Mouse (Mus musculus): ENCODE results near the gene Acoxl. TPM values are rescaled to one million over a fixed set of nuclear protein-coding genes. Genes with fewer than 3 reads are reported as not detected.

Gene Acoxl
- total RNA-seq (2021) (not detected), polyA plus RNA-seq (2012; rRNA removed) (0.14 TPM in 1 of 2 replicates, not detected in the other)
- long read RNA-seq: 0 reads

DNA sequence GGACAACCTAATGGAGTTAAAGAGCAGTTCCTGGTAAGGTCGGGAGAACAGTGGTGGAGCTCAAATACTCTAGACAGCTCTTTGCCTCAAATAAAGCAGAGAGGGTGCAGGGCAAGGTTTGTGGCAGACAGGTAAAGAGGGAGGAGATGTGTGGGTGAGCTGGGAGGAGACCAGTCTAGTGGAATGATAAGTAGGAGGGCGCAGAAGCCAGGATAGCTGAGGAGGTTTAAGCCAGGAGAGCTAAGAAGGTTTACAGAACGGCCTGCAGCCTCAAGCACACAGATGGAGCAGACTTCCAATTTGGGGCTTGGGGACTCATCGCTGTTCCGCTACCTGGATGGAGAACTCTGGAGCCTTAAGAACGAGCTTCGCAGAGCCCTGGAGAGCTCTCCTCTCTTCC lies at the start of gene Acoxl:
Gene Acoxl (plus strand): TSS at position 301 of the 400 bp plus-strand sequence.
- 57% methylated on average over 7 of the region's 7 CpGs for WGBS
- Histone ChIP-seq H3K27me3 (ENCODE audit: control insufficient read depth, insufficient read depth, low read length) (peaks cover 3% of the 10 kb centered on the region; the same call in 1 of the 2 replicates), H3K79me2 (replicated peaks; ENCODE audit: control insufficient read depth, insufficient read depth, low read length) (no peaks in the 10 kb centered on the region), H3K27ac (no peak within 1 kb of the TSS), H3K36me3 (ENCODE audit: control insufficient read depth, insufficient read depth, low read length) (no peaks in the 10 kb centered on the region), H3K9ac (ENCODE audit: low read depth, low read length) (no peak within 1 kb of the TSS), H3K4me3 (no peak within 1 kb of the TSS), H3K4me1 (ENCODE audit: control insufficient read depth, insufficient read depth, low read length) (no peaks in the 10 kb centered on the region; the same call in 1 of the 2 replicates)
- DNase-seq: no peak
- intact Hi-C loops (cut with DNase I): no loop called here
- no peak for TF ChIP-seq CTCF (IDR thresholded peaks at IDR 0.05)
- no peak for TF ChIP-seq EP300 (IDR thresholded peaks at IDR 0.05; ENCODE audit: insufficient read depth, low read depth, low read length)
- TF ChIP-seq POLR2A (IDR thresholded peaks at IDR 0.05; ENCODE audit: insufficient read depth, low read depth, low read length): no peak

DNA sequence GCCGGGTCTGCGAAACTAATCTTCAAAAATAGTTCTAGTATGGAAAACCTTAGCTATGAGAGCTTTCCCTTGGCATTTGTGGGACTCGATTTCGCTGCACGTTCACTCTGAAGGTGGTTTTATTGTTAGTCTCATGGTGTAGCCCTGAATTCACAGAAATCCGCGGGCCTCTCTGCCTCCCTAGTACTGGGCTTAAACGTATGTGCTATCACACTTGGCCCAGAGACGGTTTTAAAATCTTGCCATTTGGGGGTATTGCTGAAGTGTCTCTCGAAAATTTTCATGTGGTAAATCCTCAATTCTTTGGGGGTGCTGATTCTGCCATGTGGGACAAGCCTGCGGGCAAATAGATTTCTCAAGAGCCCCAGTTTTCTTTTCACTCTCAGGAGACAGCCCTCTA lies 49.5 kb upstream of the Acoxl start:
- TF ChIP-seq EP300 (IDR thresholded peaks at IDR 0.05; ENCODE audit: insufficient read depth, low read depth, low read length) (no peak), POLR2A (IDR thresholded peaks at IDR 0.05; ENCODE audit: insufficient read depth, low read depth, low read length) (no peak), CTCF (IDR thresholded peaks at IDR 0.05) (no peak)
- H3K4me3 ChIP-seq: peak overlapping the region; percentile 65
- peak overlapping the region; percentile 92 for H3K9ac ChIP-seq (ENCODE audit: low read depth, low read length)
- H3K27ac ChIP-seq: peak overlapping the region; percentile 63
- peaks cover 4% of the 10 kb centered on the region for H3K36me3 ChIP-seq (ENCODE audit: control insufficient read depth, insufficient read depth, low read length)
- no peaks in the 10 kb centered on the region for H3K79me2 ChIP-seq (replicated peaks; ENCODE audit: control insufficient read depth, insufficient read depth, low read length)
- DNase-seq: no peak
- no peaks in the 10 kb centered on the region for H3K27me3 ChIP-seq (ENCODE audit: control insufficient read depth, insufficient read depth, low read length)
- 6% methylated on average over 11 of the region's 11 CpGs for WGBS
- peaks cover 4% of the 10 kb centered on the region for H3K4me1 ChIP-seq (ENCODE audit: control insufficient read depth, insufficient read depth, low read length)
- intact Hi-C loops (cut with DNase I): no loop called here

DNA sequence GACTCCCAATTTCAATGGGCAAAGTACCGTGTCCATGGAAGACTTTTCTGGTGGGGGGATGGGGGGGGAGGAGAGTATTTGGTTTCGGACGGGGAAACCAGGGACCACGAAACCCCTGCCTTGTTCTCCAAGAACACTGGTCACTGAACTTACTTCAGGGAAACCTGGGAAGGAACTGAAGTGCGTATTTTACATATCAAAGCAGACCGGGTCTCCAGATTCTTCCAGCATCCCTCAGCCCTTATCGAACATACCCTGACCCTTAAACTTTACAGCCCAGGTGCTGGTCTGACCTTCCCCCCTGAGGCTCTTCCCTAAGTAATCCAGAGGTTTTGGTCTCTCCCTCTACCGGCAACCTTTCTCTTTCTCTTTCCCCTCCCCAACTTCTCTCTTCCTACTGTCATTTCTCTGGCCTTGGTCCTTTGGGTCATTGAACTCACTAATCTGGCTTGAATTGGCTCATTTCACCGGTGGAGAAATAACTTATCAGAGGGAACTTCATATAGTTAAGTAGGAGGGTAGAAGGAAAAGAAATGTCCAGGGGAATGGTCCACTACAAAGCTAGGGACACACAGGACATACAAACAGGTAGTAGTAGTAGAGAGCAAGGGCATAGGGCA lies 48.9 kb upstream of the Acoxl start:
- no peak for TF ChIP-seq EP300 (IDR thresholded peaks at IDR 0.05; ENCODE audit: insufficient read depth, low read depth, low read length)
- TF ChIP-seq CTCF (IDR thresholded peaks at IDR 0.05): no peak
- TF ChIP-seq POLR2A (IDR thresholded peaks at IDR 0.05; ENCODE audit: insufficient read depth, low read depth, low read length): no peak
- Histone ChIP-seq H3K27ac (no peak overlapping the region), H3K4me1 (ENCODE audit: control insufficient read depth, insufficient read depth, low read length) (peaks cover 4% of the 10 kb centered on the region), H3K4me3 (no peak overlapping the region), H3K36me3 (ENCODE audit: control insufficient read depth, insufficient read depth, low read length) (peaks cover 4% of the 10 kb centered on the region), H3K27me3 (ENCODE audit: control insufficient read depth, insufficient read depth, low read length) (no peaks in the 10 kb centered on the region), H3K79me2 (replicated peaks; ENCODE audit: control insufficient read depth, insufficient read depth, low read length) (no peaks in the 10 kb centered on the region), H3K9ac (ENCODE audit: low read depth, low read length) (peak overlapping the region; percentile 92; the same call in 1 of the 2 replicates)
- no peak for DNase-seq
- 41% methylated on average over 9 of the region's 9 CpGs for WGBS
- intact Hi-C loops (cut with DNase I): no loop called here

DNA sequence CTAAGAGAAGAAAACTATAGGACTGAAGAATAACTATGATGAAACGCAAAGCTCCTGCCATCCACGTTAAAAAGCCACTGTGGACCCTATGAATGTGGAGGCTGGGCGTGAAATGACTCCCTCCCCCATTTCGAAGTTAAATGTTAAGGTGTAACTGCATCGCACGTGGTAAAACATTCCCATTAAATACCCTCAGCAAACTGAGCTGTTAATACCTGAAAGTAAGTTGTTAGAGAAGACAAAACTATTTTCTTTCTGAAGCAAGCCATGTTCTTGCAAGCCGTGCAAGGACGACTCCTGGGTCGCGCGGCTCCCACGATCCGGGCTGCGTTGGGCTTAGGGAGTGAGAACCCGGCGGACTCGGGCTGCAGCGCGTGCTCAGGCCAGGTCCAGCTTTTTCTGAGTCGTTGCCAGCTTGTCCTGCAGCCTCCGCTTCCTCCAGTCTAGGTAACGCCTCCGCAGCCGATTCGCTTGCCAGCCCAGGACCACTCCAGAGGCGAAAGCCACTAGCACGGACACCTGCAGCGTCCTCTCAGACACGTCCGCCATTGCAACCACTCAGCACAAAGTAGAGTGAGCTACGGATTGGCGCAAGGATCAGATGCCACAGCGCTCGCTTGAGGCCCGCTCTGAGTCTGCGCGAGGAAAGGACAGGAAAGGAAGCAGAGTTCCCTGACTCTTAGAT lies 46.6 kb upstream of the Acoxl start, which contains the start of gene Mtln:
Gene Mtln (minus strand): TSS at position 570 of the 685 bp plus-strand sequence.
- intact Hi-C loops (cut with DNase I): no loop called here
- peak within 1 kb of the TSS; percentile 84 for H3K27ac ChIP-seq

GRCm38 (mm10) chr2:127831401-127832102 lies 7.1 kb upstream of the Acoxl start, which contains the start of gene Bub1:
Gene Bub1, minus strand, starts transcription at chr2:127831865.
- intact Hi-C loops (cut with DNase I): no loop called here
- Histone ChIP-seq H3K4me3 (peak within 1 kb of the TSS; percentile 45), H3K36me3 (ENCODE audit: control insufficient read depth, insufficient read depth, low read length) (no peaks in the 10 kb centered on the region), H3K9ac (ENCODE audit: low read depth, low read length) (peak within 1 kb of the TSS; percentile 42; the same call in 1 of the 2 replicates), H3K4me1 (ENCODE audit: control insufficient read depth, insufficient read depth, low read length) (no peaks in the 10 kb centered on the region), H3K79me2 (replicated peaks; ENCODE audit: control insufficient read depth, insufficient read depth, low read length) (no peaks in the 10 kb centered on the region), H3K27me3 (ENCODE audit: control insufficient read depth, insufficient read depth, low read length) (no peaks in the 10 kb centered on the region), H3K27ac (no peak within 1 kb of the TSS)
- under 1% methylated on average over 56 of the region's 56 CpGs for WGBS
- TF ChIP-seq CTCF (IDR thresholded peaks at IDR 0.05) (peak; percentile 37), POLR2A (IDR thresholded peaks at IDR 0.05; ENCODE audit: insufficient read depth, low read depth, low read length) (no peak), EP300 (IDR thresholded peaks at IDR 0.05; ENCODE audit: insufficient read depth, low read depth, low read length) (no peak)
- DNase-seq: peak; percentile 92 to 93

More for the DNA sequence above, 46.6 kb upstream of the Acoxl start, which contains the start of gene Mtln:
- Histone ChIP-seq H3K36me3 (ENCODE audit: control insufficient read depth, insufficient read depth, low read length) (peaks cover 4% of the 10 kb centered on the region), H3K4me3 (peak within 1 kb of the TSS; percentile 56), H3K9ac (ENCODE audit: low read depth, low read length) (peak within 1 kb of the TSS; percentile 74), H3K4me1 (ENCODE audit: control insufficient read depth, insufficient read depth, low read length) (peaks cover 4% of the 10 kb centered on the region), H3K27me3 (ENCODE audit: control insufficient read depth, insufficient read depth, low read length) (no peaks in the 10 kb centered on the region), H3K79me2 (replicated peaks; ENCODE audit: control insufficient read depth, insufficient read depth, low read length) (no peaks in the 10 kb centered on the region)
- peak; percentile 87 to 91 for DNase-seq
- TF ChIP-seq CTCF (IDR thresholded peaks at IDR 0.05) (no peak), POLR2A (IDR thresholded peaks at IDR 0.05; ENCODE audit: insufficient read depth, low read depth, low read length) (peak; percentile 95), EP300 (IDR thresholded peaks at IDR 0.05; ENCODE audit: insufficient read depth, low read depth, low read length) (peak; percentile 72; the same call in 1 of the 2 replicates)
- WGBS: under 1% methylated on average over 37 of the region's 37 CpGs

All from heart, adult 2 months (tissue).